Mouse (Mus musculus): ENCODE measurements at regions not wholly inside any gene's neighbourhood (a gene's known extent, or its start where the extent isn't known, plus 50 kb on each side); places are given as distances from the start of the nearest gene placed in this dataset.

- Histone ChIP-seq H3K27ac (ENCODE audit: insufficient read depth, low read depth, low read length) (no peak overlapping the region), H3K4me3 (ENCODE audit: insufficient read depth, low read depth, low read length) (no peak overlapping the region), H3K27me3 (replicated peaks; ENCODE audit: control insufficient read depth, insufficient read depth, low read length) (no peaks in the 10 kb centered on the region), H3K4me1 (ENCODE audit: control insufficient read depth, insufficient read depth, low read length) (no peaks in the 10 kb centered on the region), H3K36me3 (ENCODE audit: control insufficient read depth, insufficient read depth, low read length) (no peaks in the 10 kb centered on the region)
- TF ChIP-seq POLR2A (IDR thresholded peaks at IDR 0.05; ENCODE audit: low read depth, low read length) (no peak), CTCF (conservative IDR thresholded peaks at IDR 0.05; ENCODE audit: insufficient read depth, insufficient read length, low read depth, low read length) (no peak)
- DNase-seq, result no peak
Measured at GRCm38 (mm10) chr12:16272441-16272840, 338.3 kb downstream of the Lpin1 start.

DNA sequence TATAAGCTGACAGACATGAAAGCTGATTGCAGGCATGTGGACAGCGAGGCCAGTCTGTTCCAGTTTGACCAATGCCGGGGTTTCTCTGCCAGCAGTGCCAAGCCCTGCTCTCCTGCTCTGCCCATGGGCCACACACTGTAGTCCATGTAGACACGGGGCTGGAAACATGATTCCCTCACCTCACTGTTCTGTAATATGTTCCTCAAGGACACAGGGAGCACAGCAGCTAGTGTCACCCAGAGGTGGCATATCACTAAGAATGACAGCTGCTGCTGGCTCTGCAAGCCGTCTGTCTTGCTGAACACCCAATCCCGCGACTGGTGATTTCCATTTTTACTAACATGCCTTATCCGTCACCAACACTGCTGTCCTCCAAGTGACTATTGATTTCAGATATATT lies 339.9 kb downstream of the Lpin1 start:
- no peak for DNase-seq

GRCm38 (mm10) chr12:16269706-16270105 lies 341.1 kb downstream of the Lpin1 start:
- no peak overlapping the region for H3K4me3 ChIP-seq (ENCODE audit: insufficient read depth, low read depth, low read length)
- 76% methylated on average over 4 of the region's 4 CpGs for WGBS
- TF ChIP-seq POLR2A (IDR thresholded peaks at IDR 0.05; ENCODE audit: low read depth, low read length) (no peak), CTCF (conservative IDR thresholded peaks at IDR 0.05; ENCODE audit: insufficient read depth, insufficient read length, low read depth, low read length) (no peak)
- H3K4me1 ChIP-seq (ENCODE audit: control insufficient read depth, insufficient read depth, low read length), result no peaks in the 10 kb centered on the region
- no peaks in the 10 kb centered on the region for H3K36me3 ChIP-seq (ENCODE audit: control insufficient read depth, insufficient read depth, low read length)
- H3K27me3 ChIP-seq (replicated peaks; ENCODE audit: control insufficient read depth, insufficient read depth, low read length), result no peaks in the 10 kb centered on the region
- no peak overlapping the region for H3K27ac ChIP-seq (ENCODE audit: insufficient read depth, low read depth, low read length)
- no peak for DNase-seq

More for the DNA sequence above, 339.9 kb downstream of the Lpin1 start:
- no peak overlapping the region for H3K4me3 ChIP-seq (ENCODE audit: insufficient read depth, low read depth, low read length)
- TF ChIP-seq POLR2A (IDR thresholded peaks at IDR 0.05; ENCODE audit: low read depth, low read length) (no peak), CTCF (conservative IDR thresholded peaks at IDR 0.05; ENCODE audit: insufficient read depth, insufficient read length, low read depth, low read length) (no peak)
- no peaks in the 10 kb centered on the region for H3K4me1 ChIP-seq (ENCODE audit: control insufficient read depth, insufficient read depth, low read length)
- H3K27me3 ChIP-seq (replicated peaks; ENCODE audit: control insufficient read depth, insufficient read depth, low read length), result no peaks in the 10 kb centered on the region
- no peak overlapping the region for H3K27ac ChIP-seq (ENCODE audit: insufficient read depth, low read depth, low read length)
- 82% methylated on average over 7 of the region's 7 CpGs for WGBS
- no peaks in the 10 kb centered on the region for H3K36me3 ChIP-seq (ENCODE audit: control insufficient read depth, insufficient read depth, low read length)

GRCm38 (mm10) chr12:16268621-16269165 lies 342.1 kb downstream of the Lpin1 start:
- 75% methylated on average over 8 of the region's 8 CpGs for WGBS
- Histone ChIP-seq H3K4me3 (ENCODE audit: insufficient read depth, low read depth, low read length) (no peak overlapping the region), H3K4me1 (ENCODE audit: control insufficient read depth, insufficient read depth, low read length) (no peaks in the 10 kb centered on the region), H3K36me3 (ENCODE audit: control insufficient read depth, insufficient read depth, low read length) (no peaks in the 10 kb centered on the region), H3K27me3 (replicated peaks; ENCODE audit: control insufficient read depth, insufficient read depth, low read length) (no peaks in the 10 kb centered on the region), H3K27ac (ENCODE audit: insufficient read depth, low read depth, low read length) (no peak overlapping the region)
- no peak for DNase-seq
- TF ChIP-seq POLR2A (IDR thresholded peaks at IDR 0.05; ENCODE audit: low read depth, low read length), result no peak
- TF ChIP-seq CTCF (conservative IDR thresholded peaks at IDR 0.05; ENCODE audit: insufficient read depth, insufficient read length, low read depth, low read length), result no peak

GRCm38 (mm10) chr12:16261465-16261864 lies 349.3 kb downstream of the Lpin1 start:
- no peak overlapping the region for H3K27ac ChIP-seq (ENCODE audit: insufficient read depth, low read depth, low read length)
- no peak overlapping the region for H3K4me3 ChIP-seq (ENCODE audit: insufficient read depth, low read depth, low read length)
- H3K27me3 ChIP-seq (replicated peaks; ENCODE audit: control insufficient read depth, insufficient read depth, low read length), result no peaks in the 10 kb centered on the region
- DNase-seq, result no peak
- no peaks in the 10 kb centered on the region for H3K36me3 ChIP-seq (ENCODE audit: control insufficient read depth, insufficient read depth, low read length)
- TF ChIP-seq CTCF (conservative IDR thresholded peaks at IDR 0.05; ENCODE audit: insufficient read depth, insufficient read length, low read depth, low read length) (no peak), POLR2A (IDR thresholded peaks at IDR 0.05; ENCODE audit: low read depth, low read length) (no peak)
- 81% methylated on average over 4 of the region's 4 CpGs for WGBS
- no peaks in the 10 kb centered on the region for H3K4me1 ChIP-seq (ENCODE audit: control insufficient read depth, insufficient read depth, low read length)

DNA sequence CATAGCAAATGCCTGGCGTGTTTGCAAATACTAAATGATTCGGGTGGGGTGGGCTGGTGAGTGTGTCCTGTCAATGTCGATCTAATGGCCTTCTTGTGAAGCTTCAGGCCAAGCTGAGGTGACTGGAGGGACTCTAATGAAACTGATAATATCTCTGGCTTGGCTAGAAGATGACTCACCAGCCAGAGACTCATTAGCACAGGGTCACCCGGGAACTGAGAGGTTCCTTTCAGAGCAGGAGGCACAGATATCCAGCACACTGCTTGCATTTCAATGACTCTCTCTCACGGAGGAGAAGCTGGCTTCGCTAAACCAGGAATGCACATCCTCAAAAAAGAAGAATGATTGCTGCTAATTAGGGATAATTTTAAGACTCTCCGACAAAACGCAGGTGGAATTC lies 349.8 kb downstream of the Lpin1 start:
- WGBS, result 55% methylated on average over 8 of the region's 8 CpGs
- Histone ChIP-seq H3K36me3 (ENCODE audit: control insufficient read depth, insufficient read depth, low read length) (no peaks in the 10 kb centered on the region), H3K4me3 (ENCODE audit: insufficient read depth, low read depth, low read length) (no peak overlapping the region), H3K4me1 (ENCODE audit: control insufficient read depth, insufficient read depth, low read length) (no peaks in the 10 kb centered on the region), H3K27ac (ENCODE audit: insufficient read depth, low read depth, low read length) (no peak overlapping the region), H3K27me3 (replicated peaks; ENCODE audit: control insufficient read depth, insufficient read depth, low read length) (no peaks in the 10 kb centered on the region)
- TF ChIP-seq POLR2A (IDR thresholded peaks at IDR 0.05; ENCODE audit: low read depth, low read length), result no peak
- TF ChIP-seq CTCF (conservative IDR thresholded peaks at IDR 0.05; ENCODE audit: insufficient read depth, insufficient read length, low read depth, low read length), result no peak
- no peak for DNase-seq

GRCm38 (mm10) chr12:16260501-16260900 lies 350.3 kb downstream of the Lpin1 start:
- DNase-seq, result no peak
- Histone ChIP-seq H3K4me3 (ENCODE audit: insufficient read depth, low read depth, low read length) (no peak overlapping the region), H3K4me1 (ENCODE audit: control insufficient read depth, insufficient read depth, low read length) (no peaks in the 10 kb centered on the region), H3K27me3 (replicated peaks; ENCODE audit: control insufficient read depth, insufficient read depth, low read length) (no peaks in the 10 kb centered on the region), H3K27ac (ENCODE audit: insufficient read depth, low read depth, low read length) (no peak overlapping the region), H3K36me3 (ENCODE audit: control insufficient read depth, insufficient read depth, low read length) (no peaks in the 10 kb centered on the region)
- WGBS, result 58% methylated on average over 2 of the region's 2 CpGs
- TF ChIP-seq POLR2A (IDR thresholded peaks at IDR 0.05; ENCODE audit: low read depth, low read length) (no peak), CTCF (conservative IDR thresholded peaks at IDR 0.05; ENCODE audit: insufficient read depth, insufficient read length, low read depth, low read length) (no peak)

Data from kidney, adult 2 months (tissue).